Mouse (Mus musculus) granulocyte monocyte progenitor cell, adult 5-6 weeks (primary cell): Measurements from ENCODE around the gene Pcsk6. TPM values are rescaled to one million over a fixed set of nuclear protein-coding genes. Genes with fewer than 3 reads are reported as not detected.

Experiments used
- ATAC-seq: replicated peaks from 2 replicates; pipeline ENCODE4 v1.8.0; 2016; ENCODE audit warnings: mild to moderate bottlenecking, moderate TSS enrichment, inconsistent platforms; ENCODE audit not compliant: poor library complexity, severe bottlenecking
- total RNA-seq, 2 experiments: library from RNA; stranded (forward) in 1 of 2; stranded (reverse) in 1 of 2; fragments of 200-712, 200-1000 nt in 1 of 2; fragments of >200 nt in 1 of 2; fragmentation: Nextera tagmentation in 1 of 2; gene quantifications; 2 replicates each; pipeline ENCODE4 v1.2.3; 2014 to 2017

Gene Pcsk6
- total RNA-seq, 2 experiments from 2014 or later, result not detected

DNA sequence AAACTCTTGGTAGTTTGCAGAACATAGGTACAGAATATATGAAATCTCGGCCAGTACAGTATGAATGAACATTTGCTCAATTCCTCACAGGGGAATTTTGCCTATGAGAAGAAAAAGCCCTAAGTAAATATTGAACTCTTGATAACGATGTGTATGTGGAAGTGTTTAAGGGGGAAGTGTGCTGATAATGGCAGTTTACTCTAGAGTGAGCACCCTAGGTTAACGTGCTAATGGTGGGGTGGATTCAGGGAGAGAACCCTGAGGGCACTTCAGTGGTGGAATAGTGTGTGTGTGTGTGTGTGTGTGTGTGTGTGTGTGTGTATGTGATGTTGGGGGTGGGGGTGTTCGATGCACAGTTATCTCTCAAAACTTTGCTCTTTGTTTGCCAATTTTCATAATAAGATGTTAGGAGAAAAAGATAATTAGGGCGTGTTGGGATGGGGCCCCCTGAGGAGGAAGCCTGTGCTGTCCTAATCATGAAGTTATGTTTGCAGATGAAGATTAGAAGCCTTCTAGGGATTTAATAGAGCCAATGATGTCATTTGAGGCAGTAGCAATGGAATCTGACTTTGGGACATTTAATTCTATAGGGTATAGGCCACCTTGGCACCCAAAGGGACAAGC, 19.2 kb downstream of the Pcsk6 start:
- ATAC-seq, result no peak

DNA sequence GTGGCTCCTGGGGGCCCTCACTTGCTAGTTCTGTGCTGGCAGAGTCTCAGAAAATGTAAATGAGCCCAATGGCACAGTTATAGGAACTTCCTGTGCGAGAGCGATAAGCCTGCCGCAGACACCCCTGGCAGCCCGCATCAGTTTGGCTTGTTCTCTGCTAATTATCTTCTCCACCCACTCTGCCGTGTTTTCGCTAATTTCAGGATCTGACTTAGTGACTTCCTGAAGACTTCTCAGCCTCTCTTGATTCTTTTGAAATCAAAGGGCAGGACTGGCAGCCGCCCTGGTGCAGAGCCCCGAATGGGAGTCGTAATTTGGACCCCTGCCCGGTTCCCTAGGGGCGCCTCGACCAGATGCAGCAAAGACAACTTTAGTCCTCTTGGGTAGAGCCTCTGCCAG, 19.8 kb downstream of the Pcsk6 start:
- ATAC-seq, result 0 out of 2 replicates have a peak, but pooled peaks have one; percentile 17

DNA sequence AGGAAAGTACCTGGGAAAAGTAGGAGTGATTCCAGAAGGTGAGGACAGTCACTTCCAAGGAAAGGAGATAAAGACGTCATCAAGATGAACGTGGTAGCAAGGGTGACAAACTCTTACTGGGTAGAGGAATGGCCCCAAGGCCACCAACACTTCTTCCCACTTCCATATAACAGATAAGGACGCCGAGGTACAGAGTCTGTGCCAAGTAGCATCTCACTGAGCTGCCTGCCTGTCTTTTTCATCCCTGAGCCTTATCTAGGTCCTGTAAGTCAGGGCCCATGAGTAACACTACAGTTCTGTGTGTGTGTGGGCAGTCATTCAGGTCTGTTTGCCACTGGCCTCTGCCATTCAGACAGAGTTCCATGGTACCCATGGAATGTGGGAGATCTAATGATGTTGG, 23.4 kb downstream of the Pcsk6 start:
- no peak for ATAC-seq

GRCm38 (mm10) chr7:65885819-65886218, 24.3 kb downstream of the Pcsk6 start:
- no peak for ATAC-seq

DNA sequence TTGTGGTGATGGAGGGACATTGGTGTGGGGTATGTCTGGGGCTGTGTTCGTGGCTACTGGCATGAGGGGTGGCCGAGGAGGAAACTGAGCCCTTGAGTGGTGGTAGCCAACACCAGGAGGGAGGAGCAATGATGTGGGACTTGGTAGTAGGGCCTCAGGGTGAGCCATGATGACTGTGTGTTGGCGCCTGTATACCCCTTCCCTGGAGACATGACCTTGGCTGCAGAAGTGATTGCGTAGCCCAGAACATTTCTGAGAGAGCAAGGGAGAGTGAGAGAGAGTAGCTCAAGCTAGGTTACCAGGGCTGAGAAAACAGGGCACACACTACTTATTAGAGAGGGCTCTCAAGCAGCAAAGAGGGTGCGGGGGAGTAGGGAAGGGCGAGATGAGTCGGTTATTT, 30.3 kb downstream of the Pcsk6 start:
- ATAC-seq, result no peak

DNA sequence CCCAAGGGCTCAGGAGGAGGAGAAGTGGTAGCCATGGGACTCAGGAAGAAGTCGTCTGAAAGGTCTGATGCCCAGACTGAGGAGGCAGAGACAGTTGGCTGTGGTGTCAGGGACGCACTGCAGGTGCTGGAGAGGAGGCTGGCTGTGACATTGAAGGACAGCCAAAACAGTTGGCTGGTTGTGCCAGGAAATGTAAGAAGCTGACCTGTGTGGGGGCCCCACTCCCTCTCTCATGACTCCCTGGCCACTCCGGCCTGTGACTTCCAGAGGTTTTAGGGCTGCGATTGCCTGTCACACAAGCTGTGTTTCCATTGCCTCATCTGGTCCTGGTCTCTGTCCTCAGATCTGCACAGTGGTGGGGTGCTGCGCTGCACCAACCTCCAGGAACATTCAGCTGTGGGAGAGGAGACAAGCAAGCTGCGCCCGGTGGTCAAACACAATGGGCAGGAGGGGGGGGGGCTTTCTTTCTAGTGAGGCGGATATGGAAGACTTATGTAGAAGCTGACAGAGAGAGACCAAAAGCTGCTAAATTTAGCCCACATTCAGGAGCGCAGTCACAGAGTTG, 30.8 kb downstream of the Pcsk6 start:
- ATAC-seq, result no peak

DNA sequence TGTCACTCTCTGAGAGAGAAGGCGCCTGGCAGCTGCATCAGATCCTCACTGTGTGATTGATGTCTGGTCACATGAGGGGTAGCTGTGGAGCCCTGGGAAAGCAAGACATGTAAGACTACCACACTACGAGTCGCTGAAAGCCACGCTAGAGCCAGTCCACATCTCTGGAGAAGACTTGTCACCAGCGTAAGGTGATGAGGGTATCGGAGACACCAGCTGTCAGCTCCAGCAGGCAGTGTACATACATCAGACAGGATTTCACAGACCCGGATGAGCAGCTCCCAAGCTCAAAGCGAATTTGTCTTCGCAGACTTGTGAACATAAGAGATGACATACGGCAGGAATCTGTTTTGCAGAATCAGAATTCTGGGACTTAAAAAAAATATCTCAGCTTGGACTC, 32.0 kb downstream of the Pcsk6 start:
- no peak for ATAC-seq

DNA sequence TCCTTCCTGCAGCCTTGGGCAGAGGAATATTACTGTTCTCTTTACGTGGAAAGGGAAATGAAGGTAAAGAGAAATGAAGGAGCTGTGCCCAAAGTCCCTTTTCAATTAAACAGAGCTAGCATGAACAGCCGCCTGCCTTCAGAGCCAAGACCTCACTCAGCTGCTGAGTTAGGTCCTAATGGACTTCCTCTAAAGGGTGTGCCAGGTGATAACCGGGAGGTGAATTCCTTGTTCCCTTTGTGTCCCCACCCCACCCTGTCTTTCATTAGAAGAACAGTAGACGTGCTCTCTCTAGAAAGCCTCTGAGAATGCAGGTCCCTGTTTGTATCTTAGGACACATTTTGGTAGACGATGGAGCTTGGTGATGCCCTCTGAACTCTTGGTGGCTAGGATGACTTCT, 33.7 kb downstream of the Pcsk6 start:
- no peak for ATAC-seq

- no peak for ATAC-seq
These were observed 39.7 kb downstream of the Pcsk6 start for GRCm38 (mm10) chr7:65901231-65901630.

DNA sequence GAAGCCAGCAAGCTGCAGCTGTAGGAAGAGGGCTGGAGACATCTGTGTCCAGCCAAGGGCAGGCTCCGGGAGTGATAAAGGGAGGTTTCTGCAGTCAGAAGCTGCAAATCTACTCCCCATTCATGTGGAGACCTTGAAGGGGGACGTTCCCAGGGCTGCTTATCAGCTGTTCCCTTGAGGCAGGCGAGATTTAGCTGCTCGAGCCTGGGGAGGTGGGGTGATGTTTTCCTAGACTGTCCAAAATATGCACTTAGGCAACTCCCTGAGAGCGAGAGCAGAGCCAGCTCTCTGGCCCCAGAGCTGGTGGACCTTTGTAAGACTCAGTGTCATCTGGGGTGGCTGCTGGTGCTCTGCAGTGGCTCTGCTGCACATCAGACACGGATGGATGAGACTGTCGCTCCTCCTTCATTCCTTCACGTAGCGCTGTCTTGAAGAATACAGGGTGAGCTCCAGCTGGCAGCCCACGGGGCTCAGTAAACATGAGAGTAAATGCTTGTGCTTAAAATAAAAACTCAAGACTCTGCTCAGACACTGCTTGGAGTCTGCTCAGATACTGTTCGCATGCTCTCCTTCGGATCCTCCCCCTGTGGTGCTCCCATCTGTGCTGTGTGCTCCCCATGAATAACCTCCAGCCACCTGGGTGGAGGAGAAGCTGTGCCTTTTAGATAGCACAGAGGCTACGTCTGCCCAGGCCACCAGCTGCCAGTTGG, 41.1 kb downstream of the Pcsk6 start:
- no peak for ATAC-seq

DNA sequence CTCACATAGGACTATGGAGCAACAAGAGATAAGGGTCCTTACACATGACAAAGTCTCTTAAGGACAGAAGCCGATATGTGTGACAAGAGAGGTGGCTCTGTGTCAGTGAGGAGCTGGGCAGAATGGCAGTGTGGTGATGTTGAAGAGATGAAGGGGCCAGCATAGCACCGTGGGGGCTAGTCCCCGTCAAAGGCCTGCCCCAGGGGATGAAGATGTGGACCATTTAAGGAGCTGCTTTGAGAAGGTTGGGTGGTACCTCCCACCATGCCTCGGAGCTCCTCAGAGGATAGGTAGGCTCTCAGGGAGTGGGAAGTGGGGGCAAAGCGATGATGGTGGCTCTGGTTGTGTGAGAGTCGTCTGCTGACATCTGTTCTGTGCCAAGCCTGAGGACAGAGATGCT, 41.9 kb downstream of the Pcsk6 start:
- ATAC-seq, result no peak

GRCm38 (mm10) chr7:65906528-65907272, 45.2 kb downstream of the Pcsk6 start:
- ATAC-seq, result no peak

DNA sequence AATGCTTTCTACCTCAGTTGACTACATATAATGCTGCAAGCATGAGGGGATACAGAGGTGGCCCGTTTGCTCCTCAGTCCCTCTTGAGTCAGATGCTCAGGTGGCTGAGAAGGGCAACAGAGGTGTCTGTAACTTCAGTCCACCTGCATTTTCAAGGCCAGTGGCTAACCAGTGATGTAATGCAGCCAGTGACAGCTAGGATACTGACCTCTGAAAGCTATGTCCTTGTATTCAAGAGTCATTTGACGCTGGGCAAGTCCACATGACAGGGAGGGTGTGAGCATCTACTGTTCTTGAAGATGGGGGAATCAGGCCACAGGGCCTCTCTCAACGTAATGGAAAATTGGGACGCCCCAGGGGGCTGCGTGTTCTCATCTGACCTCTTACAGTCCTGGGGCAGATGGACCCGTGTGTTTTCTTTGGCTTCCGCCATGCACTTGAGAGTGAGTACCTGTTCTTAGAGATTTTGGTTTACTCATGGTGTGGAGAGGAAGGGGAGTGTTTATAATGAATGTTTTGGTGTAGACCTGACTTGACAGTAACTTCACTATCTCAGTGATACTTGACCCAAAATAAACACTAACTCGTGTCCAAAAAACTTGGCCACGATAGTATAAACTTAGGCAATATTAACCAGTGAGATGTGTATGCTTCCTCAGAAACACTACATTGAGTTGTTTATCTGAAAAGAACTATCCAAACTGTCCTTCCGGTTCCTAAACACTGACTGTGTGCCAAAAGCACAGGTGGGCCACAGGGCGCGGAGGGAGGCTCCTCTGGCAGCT, 48.0 kb downstream of the Pcsk6 start:
- ATAC-seq, result no peak

GRCm38 (mm10) chr7:65913088-65913610, 51.6 kb downstream of the Pcsk6 start:
- ATAC-seq, result no peak

DNA sequence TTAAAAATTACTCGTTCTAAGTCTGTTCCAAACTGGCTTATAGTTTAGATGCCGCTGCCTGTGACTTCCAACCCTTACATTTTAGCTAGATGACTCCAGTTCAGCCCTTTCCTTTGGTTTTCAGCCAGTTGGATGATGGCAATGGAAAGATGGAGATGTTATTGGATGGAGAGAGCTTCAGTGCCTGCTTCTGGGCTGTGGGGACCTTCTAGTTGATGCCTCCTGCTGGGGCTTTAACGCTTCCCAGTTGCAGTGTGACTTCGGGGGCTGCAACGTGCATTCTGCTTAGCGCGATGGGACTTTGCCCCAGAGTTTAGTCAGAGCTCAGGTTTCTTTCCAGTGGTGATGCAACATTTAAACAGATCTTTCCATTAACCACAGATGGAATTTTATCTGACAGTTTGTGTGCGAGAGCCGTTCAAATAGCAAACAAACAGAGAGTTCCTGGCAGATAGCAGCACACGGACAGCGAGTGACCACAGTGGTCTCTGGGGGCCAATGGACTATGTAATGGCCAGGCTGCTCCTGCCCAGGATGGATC, 53.3 kb downstream of the Pcsk6 start:
- ATAC-seq, result no peak

- no peak for ATAC-seq
These were observed 54.3 kb downstream of the Pcsk6 start for GRCm38 (mm10) chr7:65915821-65916220.

DNA sequence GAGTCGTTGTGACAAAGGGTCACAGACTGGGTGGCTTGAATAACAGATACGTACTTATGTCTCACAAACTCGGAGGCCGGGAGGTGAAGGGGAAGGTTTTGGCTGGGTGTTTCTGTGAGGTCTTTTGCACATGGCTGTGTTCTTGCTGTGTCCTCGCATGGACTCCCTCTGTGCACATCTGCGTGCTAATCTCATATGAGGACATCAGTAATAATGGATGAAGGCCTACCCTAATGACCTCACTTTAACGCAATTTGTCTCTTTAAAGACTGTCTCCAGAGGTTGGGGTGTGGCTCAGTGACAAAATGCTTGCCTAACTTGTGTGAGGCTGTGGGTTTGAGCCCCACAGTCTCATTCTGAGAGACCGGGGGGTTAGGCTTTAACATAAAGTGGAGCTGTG, 55.0 kb downstream of the Pcsk6 start:
- ATAC-seq, result no peak

DNA sequence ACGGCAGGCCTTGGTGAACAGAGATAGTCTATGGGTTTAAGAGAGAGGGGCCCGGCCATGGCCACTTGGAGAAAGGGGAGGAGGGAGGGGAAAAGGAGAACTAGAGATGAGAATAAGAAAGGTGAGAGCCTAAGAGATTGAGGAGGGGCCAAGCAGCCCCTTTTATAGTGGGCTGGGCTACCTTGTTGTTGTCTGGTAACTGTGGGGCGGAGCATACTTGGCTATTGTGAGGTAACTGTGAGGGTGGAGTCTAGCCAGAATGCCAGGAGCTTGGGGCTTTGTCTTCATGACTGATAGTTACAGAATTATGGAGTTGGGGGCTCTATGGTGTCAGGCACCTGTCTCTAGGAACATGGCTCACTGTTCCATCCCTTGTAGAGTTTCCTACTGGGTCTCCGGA, 56.9 kb downstream of the Pcsk6 start:
- no peak for ATAC-seq

GRCm38 (mm10) chr7:65929398-65929797, 67.9 kb downstream of the Pcsk6 start:
- no peak for ATAC-seq

- no peak for ATAC-seq
These were observed 68.9 kb downstream of the Pcsk6 start for GRCm38 (mm10) chr7:65930478-65930877.
